Mouse (Mus musculus) right cerebral cortex, postnatal 25 days (tissue): ENCODE measurements around the gene Vmn1r7.
"Not testable (repeated sequence)": the region's sequence is repeated elsewhere in the genome, so short reads cannot be mapped to it uniquely, and the experiment has no call there.

ENCODE experiments used
- DNase-seq: peaks from one replicate; pipeline ENCODE4 v3.0.0; 2022

Vmn1r7 gene

DNA sequence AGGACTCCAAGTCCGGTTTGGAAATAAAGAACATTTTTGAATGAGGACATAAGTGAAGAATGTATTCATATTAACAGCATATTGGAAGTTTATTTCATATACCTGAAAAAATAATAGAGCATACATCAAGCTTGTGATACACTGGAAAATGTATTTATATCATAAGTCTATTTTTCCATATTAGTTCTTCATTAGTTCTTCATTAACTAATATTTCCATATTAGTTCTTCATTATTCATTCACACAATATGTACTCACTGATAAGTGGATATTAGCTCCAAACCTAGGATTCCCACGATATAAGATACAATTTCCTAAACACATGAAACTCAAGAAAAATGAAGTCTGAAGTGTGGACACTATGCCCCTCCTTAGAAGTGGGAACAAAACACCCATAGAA lies at the start of gene Vmn1r7:
Gene Vmn1r7, minus strand, starts transcription at position 101 of the 400 bp plus-strand sequence.
- not testable (repeated sequence) for DNase-seq

DNA sequence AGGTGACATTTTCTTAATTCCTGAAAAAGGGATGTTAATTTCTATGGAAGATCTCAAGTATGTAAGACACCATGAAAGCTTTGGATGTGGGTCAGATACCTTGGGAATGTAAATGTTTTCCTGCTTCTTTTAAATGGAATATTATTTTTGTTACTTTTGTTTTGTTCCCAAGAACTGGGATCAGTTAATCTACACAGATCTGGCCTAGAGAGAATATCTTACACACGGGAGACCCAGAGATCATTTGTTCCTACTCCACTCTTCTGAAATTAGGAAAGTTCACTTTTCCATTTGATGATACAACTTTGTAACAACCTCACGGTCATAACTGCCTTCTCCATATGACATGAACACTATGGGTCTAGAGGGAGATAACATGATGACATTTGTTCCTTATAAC lies 41.4 kb upstream of the Vmn1r7 start, which contains the start of gene Vmn1r9:
Gene Vmn1r9, plus strand, starts transcription at position 301 of the 400 bp plus-strand sequence.
- DNase-seq = no peak

DNA sequence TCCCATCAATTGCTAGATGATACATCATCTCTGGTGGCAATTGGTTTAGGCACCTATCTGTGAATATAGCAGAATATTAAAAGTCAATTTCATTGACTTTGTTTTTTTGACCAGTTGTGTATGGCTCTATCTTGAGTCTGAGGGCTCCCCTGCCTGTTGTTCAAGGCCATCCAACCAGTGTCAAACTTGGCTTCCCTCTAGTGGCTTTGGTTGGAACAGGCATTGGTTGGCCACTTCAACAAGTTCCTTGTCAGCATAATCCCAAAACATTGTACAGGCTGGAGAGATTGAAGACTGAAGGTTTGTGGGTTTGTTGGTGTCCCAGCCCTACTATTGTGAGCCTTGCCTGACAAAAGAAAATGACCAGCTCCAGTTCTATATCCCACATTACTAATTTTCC lies 38.6 kb upstream of the Vmn1r7 start:
- no peak for DNase-seq

DNA sequence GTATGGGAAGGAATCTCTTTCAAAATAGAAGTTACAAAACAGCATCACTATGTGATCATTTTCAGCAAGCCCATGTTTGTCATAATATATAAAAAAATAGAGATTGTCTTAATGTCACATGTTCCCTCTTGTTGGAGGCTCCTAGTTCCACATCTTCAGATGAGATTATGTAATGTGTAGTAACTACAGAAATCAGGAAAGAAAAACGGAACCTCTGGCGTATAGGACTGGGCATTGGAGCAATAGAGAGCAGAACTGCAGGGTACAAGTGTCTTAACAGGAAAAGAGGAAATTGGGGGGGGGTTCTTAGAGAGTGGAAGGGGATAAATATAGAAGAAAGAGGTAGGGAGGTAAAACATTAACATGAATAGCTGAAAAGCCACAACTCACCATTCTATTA lies 9.6 kb upstream of the Vmn1r7 start:
- no peak for DNase-seq

DNA sequence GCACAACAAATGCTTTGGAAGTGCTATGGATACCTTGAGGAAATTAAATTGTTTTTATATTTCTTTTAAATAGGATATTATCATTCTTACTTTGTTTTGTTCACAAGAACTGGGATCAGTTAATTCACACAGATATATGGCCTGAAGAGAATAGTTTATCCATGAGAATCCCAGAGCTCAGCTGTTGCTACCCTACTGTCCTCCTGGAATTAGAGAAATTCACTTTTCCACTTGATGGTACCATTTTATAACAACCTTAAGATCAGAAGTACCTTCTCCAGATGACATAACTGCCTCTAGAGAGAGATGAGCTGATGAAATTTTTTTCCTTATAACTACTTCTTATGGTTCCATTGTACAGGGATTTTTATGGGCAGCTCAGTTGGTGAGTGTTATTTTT lies 6.9 kb upstream of the Vmn1r7 start, which contains the start of gene Vmn1r8:
Gene Vmn1r8, plus strand, starts transcription at position 301 of the 400 bp plus-strand sequence.
- DNase-seq = no peak

DNA sequence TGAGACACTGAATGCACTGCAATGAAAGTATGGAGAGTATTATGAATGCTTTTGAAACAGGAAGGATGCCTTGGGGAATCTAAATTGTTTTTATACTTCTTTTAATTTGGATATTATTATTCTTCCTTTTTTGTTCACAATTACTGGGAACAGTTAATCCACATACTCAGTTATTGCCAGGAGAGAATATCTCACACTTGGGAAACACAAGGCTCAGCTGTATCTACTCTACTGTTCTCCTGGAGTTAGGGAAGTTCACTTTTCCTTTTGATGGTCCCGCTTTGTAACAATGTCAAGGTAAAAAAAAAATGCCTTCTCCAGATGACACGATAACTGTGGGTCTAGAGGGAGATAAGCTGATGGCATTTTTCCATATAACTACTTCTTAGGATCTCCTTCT lies 28.2 kb downstream of the Vmn1r7 start, which contains the start of gene Vmn1r6:
Gene Vmn1r6, plus strand, starts transcription at position 301 of the 400 bp plus-strand sequence.
- DNase-seq = no peak
